Mouse (Mus musculus) cortical plate, adult 2 months (tissue): ENCODE results near the gene Sar1b. TPM values are rescaled to one million over a fixed set of nuclear protein-coding genes. Genes with fewer than 3 reads are reported as not detected.
"Not testable (repeated sequence)": the region's sequence is repeated elsewhere in the genome, so short reads cannot be mapped to it uniquely, and the experiment has no call there.

ENCODE experiments used
- H3K27ac ChIP-seq: fragments of 200-500 bp; 2 replicates; pipeline ENCODE4 v1.5.1; 2012; ENCODE audit warnings: low read length, control low read depth, inconsistent platforms; ENCODE audit not compliant: insufficient read depth
- H3K4me1 ChIP-seq: fragments of 200-500 bp; 2 replicates; pipeline ENCODE4 v1.6.1; 2011; ENCODE audit warnings: low read length; ENCODE audit not compliant: control insufficient read depth, insufficient read depth
- H3K4me3 ChIP-seq: fragments of 200-500 bp; 2 replicates; pipeline ENCODE4 v1.5.1; 2011; ENCODE audit warnings: mild to moderate bottlenecking, low read length, control low read depth; ENCODE audit not compliant: insufficient read depth
- CTCF ChIP-seq: fragments of 200-500 bp; IDR thresholded peaks from 2 replicates; pipeline ENCODE4 v1.5.1; 2011; ENCODE audit warnings: mild to moderate bottlenecking, control low read depth, low read length; ENCODE audit not compliant: insufficient read depth; ENCODE audit errors: extremely low read depth
- POLR2A ChIP-seq: fragments of 200-500 bp; IDR thresholded peaks from 2 replicates; pipeline ENCODE4 v1.6.1; 2011; ENCODE audit warnings: mild to moderate bottlenecking, low read length, control low read depth; ENCODE audit not compliant: insufficient read depth; ENCODE audit errors: extremely low read depth
- polyA plus RNA-seq: library from polyadenylated mRNA; depleted of rRNA; stranded (reverse); fragments of >200 nt; gene quantifications from 2 replicates; pipeline ENCODE4 v1.2.3, GENCODE M21; 2012

The Sar1b gene
- polyA plus RNA-seq, 1 experiment = 100 TPM

DNA sequence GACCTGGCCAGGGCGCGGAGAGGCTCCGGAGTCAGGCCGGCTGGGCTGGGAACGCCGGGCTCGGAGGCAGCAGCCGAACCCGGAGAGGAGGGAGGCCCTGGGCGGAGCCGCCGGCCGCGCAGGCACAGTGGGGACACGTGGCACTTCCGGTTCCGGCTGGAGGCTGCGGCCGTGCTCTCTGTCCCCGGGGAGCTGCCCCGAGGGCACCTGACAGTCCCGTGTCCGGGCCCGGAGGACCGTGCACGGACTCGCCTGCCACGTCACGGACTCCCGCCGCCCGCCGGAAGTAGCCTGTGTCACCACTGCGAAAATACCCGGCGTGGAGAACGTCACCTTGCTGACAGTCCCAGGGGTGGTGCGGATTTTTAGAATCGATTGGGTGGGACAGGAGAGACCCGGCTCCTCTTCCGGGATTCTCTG, 7.1 kb upstream of the Sar1b start:
- Histone ChIP-seq H3K4me3 (peak overlapping the region; percentile 92), H3K27ac (peak overlapping the region; percentile 83), H3K4me1 (peaks cover 7% of the 10 kb centered on the region)
- TF ChIP-seq CTCF = no peak
- TF ChIP-seq POLR2A = peak; percentile 40; the same call in 1 of the 2 replicates

DNA sequence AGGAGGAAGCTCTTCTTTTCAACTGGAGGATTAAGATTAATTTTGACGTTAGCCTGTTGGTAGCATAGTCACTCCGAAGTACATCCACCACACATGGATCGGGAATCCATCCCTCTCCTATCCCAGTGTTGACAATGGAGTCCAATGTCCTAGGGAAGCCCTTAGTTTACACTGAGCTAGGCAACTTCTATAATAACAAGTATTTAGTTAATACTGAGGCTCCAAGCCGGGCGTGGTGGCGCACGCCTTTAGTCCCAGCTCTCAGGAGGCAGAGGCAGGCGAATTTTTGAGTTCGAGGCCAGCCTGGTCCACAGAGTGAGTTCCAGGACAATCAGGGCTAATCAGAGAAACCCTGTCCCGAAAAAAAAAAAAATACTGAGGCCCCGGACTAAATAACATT, 6.5 kb upstream of the Sar1b start:
- peak overlapping the region; percentile 92 for H3K4me3 ChIP-seq
- H3K27ac ChIP-seq = peak overlapping the region; percentile 83; the same call in 1 of the 2 replicates
- H3K4me1 ChIP-seq = peaks cover 7% of the 10 kb centered on the region
- TF ChIP-seq POLR2A (no peak), CTCF (no peak)

DNA sequence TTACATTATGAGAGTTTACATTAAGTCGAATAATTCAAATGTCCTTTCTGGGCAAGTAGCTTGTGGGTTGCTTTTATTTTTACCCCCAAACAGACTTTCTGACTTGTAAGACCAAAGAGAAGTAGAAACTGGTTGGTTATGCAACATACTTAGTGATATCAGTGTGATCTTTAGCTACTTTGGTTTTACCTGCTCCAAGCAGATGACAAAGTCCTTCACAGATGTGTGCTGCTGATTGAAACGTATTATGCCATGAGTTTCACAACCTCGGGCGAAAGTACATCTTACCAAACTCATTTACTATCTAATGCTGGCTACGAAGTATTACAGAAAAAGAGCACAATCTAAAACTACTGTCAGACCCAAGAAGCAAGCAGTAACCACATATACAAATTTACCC, 5.9 kb upstream of the Sar1b start:
- Histone ChIP-seq H3K4me3 (0 out of 2 replicates have a peak overlapping the region, but pooled peaks have one; percentile 12), H3K4me1 (peaks cover 7% of the 10 kb centered on the region), H3K27ac (no peak overlapping the region)
- TF ChIP-seq CTCF (no peak), POLR2A (no peak)

DNA sequence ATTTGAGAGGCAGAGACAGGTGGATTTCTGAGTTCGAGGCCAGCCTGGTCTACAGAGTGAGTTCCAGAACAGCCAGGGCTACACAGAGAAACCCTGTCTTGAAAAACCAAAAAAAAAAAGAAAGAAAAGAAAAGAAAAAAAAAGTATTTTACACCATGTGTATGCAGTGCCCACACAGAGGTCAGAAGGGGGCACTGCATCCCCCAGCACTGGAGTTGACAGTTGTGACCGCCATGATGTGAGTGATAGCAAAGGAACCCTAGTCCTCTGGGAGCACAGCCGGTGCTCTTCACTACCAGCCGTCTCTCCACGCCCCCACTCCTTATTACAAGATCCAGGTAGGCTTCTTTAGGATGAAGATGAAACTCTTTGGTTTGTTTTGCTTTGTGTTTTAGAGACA, 5.3 kb upstream of the Sar1b start:
- H3K4me1 ChIP-seq = peaks cover 10% of the 10 kb centered on the region
- H3K27ac ChIP-seq, H3K4me3 ChIP-seq: not testable (repeated sequence)

DNA sequence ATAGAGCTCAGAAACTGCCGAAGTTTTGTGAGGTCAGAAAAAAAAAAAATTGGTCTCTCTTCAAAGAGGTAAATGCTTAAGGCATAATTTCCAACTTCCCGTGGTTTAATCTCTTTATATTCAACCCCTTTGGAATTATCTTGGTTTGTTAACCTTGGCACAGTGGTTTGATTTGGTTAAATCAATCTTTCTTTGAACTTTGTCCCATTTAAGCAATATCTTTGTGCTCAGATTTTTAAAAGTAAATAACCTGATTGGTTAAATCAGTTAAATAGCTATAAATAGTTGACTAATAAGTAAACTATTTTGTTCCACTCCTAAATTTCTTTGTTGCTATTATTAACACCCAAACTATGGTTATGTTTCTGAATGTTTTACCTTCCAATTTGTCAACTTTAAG, 4.2 kb upstream of the Sar1b start:
- no peak for TF ChIP-seq CTCF
- no peak for TF ChIP-seq POLR2A

DNA sequence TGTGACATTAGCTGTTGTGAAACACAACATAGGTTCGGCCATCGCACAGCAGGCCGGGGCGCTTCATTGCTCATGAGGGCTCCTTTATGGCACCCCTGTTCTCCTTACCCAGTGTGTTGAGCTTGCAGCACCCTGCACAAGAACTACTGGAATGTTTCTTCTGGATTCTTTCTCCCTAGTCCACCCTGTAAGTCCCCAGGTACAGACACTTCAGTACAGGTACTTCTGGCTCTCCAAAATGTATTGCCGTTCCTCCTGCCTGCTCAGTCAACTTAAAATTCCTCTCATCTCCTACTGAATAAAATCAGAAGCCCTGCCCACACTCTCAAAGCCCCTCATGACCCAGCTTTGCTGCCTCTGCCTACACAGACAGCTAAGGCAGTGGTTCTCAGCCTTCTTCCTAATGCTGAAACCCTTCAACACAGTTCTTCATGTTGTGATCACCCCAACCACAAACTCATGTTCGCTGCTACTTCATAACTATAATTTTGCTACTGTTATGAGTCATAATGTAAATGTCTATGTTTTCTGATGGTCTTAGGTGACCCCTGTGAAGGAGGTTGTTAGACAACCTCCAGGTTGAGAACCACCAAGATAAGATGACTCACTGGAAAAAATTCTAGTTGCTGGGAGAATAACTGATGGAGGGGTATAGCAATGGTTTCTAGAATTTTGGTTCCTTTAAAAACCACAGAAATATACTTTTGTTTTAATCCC, 3.4 kb upstream of the Sar1b start:
- H3K4me3 ChIP-seq = no peak overlapping the region
- H3K4me1 ChIP-seq = peaks cover 14% of the 10 kb centered on the region; the same call in 1 of the 2 replicates
- TF ChIP-seq POLR2A (no peak), CTCF (no peak)
- no peak overlapping the region for H3K27ac ChIP-seq

More for the DNA sequence above, 4.2 kb upstream of the Sar1b start:
- Histone ChIP-seq H3K4me3 (no peak overlapping the region), H3K4me1 (peaks cover 11% of the 10 kb centered on the region), H3K27ac (no peak overlapping the region)

DNA sequence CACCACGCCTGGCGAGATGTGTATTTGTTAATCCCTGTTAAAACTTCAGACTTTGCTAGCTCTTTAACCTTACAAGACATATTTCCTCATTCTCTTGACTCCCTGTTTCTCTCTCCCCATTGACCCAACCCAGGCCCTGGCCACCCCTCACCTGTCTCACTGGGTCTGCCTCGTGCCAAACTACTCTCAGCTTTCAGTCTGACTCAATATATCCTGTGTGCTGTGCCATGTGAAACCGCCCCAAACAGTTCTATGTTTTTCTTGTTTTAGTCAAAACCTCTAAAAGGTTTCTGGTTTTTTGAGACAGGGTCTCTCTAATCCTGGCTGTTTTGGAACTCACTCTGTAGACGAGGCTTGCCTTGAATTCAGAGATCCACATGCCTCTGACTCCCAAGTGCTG, 2.2 kb upstream of the Sar1b start:
- TF ChIP-seq CTCF (no peak), POLR2A (no peak)
- Histone ChIP-seq H3K4me3 (no peak overlapping the region), H3K27ac (no peak overlapping the region), H3K4me1 (peaks cover 11% of the 10 kb centered on the region; the same call in 1 of the 2 replicates)

DNA sequence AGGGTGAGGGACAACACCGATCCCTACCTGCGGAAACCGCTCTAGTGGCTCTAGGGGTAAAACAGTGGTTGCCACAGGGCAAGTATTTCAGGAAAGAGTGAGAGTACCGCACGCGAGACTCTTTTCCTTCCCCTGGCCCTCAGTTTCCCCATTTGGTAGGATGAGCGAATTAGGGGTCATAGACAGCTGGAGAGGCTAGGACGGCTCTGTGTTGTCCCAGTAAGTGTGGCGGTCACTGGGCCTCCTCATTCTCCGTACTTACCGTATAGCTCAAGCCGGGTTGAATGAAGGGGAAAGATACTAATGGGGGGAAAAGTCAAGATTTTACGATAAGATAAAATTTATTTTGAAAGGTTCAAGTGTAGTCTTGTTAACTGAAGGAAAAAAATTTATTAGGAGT, 468 bp downstream of the Sar1b start:
- Histone ChIP-seq H3K4me1 (peaks cover 17% of the 10 kb centered on the region), H3K4me3 (peak overlapping the region; percentile 74), H3K27ac (no peak overlapping the region)
- TF ChIP-seq CTCF (no peak), POLR2A (no peak)

DNA sequence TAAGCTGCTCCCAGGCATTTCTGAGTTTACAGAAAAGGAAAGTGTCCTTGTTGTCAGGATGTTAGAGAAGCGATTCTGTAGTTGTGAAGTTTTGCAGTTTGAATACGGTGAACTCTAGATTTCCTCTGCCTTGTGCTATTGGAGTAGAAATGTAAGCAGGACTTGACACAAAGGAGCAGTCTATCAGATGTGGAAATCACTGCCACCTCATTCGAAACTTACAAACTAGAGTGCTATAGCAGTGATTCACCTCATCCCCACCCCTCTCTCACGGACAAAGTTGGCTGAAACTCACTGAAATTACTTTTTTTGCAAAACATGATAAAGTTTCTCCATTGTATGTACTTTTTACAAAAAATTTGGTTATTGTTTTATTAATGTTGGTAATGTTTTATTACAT, 1.3 kb downstream of the Sar1b start:
- TF ChIP-seq POLR2A = no peak
- peak overlapping the region; percentile 74; the same call in 1 of the 2 replicates for H3K4me3 ChIP-seq
- peaks cover 17% of the 10 kb centered on the region for H3K4me1 ChIP-seq
- H3K27ac ChIP-seq = no peak overlapping the region

DNA sequence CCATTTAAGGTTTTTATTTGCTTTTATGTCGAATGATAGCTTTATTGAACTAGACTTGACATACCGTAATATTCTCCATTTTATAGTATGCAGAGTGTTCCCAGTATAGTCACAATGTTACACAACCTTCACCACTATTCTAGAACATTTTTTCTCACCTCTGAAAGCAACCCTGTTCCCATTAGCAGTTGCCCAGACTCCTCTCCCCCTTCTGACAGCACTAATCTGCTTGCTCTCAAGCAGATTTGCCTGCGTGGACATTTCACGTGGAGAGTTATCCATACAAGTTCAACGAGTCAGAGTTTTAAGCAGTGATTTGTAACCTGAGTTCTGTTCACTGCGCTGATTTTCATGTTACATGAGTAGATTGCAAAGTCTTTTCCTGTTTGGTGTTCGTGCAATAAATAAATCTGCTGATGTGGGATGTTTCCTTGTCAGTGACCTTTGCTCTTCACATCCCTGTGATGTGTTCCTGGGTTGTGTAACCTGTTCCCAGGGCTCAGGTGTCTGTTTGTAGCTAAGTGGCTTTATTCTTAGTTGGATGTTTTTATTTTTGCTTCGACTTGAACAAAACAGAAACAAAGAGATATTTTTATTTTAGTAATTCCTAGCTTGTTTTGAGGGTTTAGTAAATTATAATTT, 4.2 kb downstream of the Sar1b start:
- no peak overlapping the region for H3K27ac ChIP-seq
- no peak for TF ChIP-seq POLR2A
- no peak for TF ChIP-seq CTCF
- H3K4me3 ChIP-seq = no peak overlapping the region
- peaks cover 17% of the 10 kb centered on the region for H3K4me1 ChIP-seq
